Mouse (Mus musculus) E14TG2a.4 (cell line): ENCODE data around the gene Asb1.
A peak's percentile ranks its signal among the peaks of the same experiment; 100 is the strongest.

Source experiments
- H3K27me3 ChIP-seq: 2 replicates; pipeline ENCODE4 v1.6.1; 2014; ENCODE audit warnings: low read length, control low read depth; ENCODE audit not compliant: insufficient read depth
- H3K36me3 ChIP-seq: 2 replicates; pipeline ENCODE4 v1.6.1; 2014; ENCODE audit warnings: low read length, control low read depth; ENCODE audit not compliant: insufficient read depth
- H3K4me1 ChIP-seq: replicated peaks from 2 replicates; pipeline ENCODE4 v1.6.1; 2014; ENCODE audit warnings: low read depth, low read length, control low read depth
- H3K4me3 ChIP-seq: replicated peaks from 2 replicates; pipeline ENCODE4 v1.5.1; 2014; ENCODE audit warnings: mild to moderate bottlenecking, low read length
- H3K9me3 ChIP-seq: 2 replicates; pipeline ENCODE4 v1.6.1; 2014; ENCODE audit warnings: low read length, control low read depth
- CTCF ChIP-seq: conservative IDR thresholded peaks from 2 replicates; pipeline ENCODE4 v1.5.1; 2014; ENCODE audit warnings: low read length
- NANOG ChIP-seq: IDR thresholded peaks from 2 replicates; pipeline ENCODE4 v1.6.1; 2014; ENCODE audit warnings: borderline replicate concordance, low read length, mixed read lengths
- POU5F1 ChIP-seq: IDR thresholded peaks from 2 replicates; pipeline ENCODE4 v1.6.1; 2014; ENCODE audit warnings: low read length, borderline replicate concordance

Asb1 gene

GRCm38 (mm10) chr1:91523759-91524158 is 16.6 kb upstream of the Asb1 start:
- TF ChIP-seq POU5F1 (no peak), CTCF (peak; percentile 27; the same call in 1 of the 2 replicates)
- Histone ChIP-seq H3K27me3 (no peaks in the 10 kb centered on the region), H3K4me3 (no peak overlapping the region), H3K4me1 (peaks cover 16% of the 10 kb centered on the region), H3K9me3 (no peaks in the 10 kb centered on the region), H3K36me3 (peaks cover 82% of the 10 kb centered on the region)

GRCm38 (mm10) chr1:91525838-91526237 is 14.5 kb upstream of the Asb1 start:
- no peak overlapping the region for H3K4me3 ChIP-seq
- H3K9me3 ChIP-seq, result no peaks in the 10 kb centered on the region
- H3K36me3 ChIP-seq, result peaks cover 76% of the 10 kb centered on the region
- no peak for TF ChIP-seq CTCF
- TF ChIP-seq POU5F1, result no peak
- no peak for TF ChIP-seq NANOG
- H3K27me3 ChIP-seq, result no peaks in the 10 kb centered on the region
- peaks cover 16% of the 10 kb centered on the region for H3K4me1 ChIP-seq

- TF ChIP-seq CTCF (no peak), NANOG (no peak), POU5F1 (no peak)
- H3K36me3 ChIP-seq, result peaks cover 54% of the 10 kb centered on the region
- peaks cover 36% of the 10 kb centered on the region for H3K4me1 ChIP-seq
- H3K9me3 ChIP-seq, result no peaks in the 10 kb centered on the region
- H3K27me3 ChIP-seq, result no peaks in the 10 kb centered on the region
- H3K4me3 ChIP-seq, result no peak overlapping the region
These were observed 10.2 kb upstream of the Asb1 start for GRCm38 (mm10) chr1:91530166-91530565.

GRCm38 (mm10) chr1:91532243-91532642 is 8.1 kb upstream of the Asb1 start:
- Histone ChIP-seq H3K4me3 (no peak overlapping the region), H3K27me3 (no peaks in the 10 kb centered on the region), H3K36me3 (peaks cover 33% of the 10 kb centered on the region), H3K4me1 (peaks cover 53% of the 10 kb centered on the region), H3K9me3 (no peaks in the 10 kb centered on the region)
- TF ChIP-seq NANOG (no peak), CTCF (no peak), POU5F1 (no peak)

- Histone ChIP-seq H3K36me3 (peaks cover 27% of the 10 kb centered on the region), H3K4me3 (no peak overlapping the region), H3K9me3 (no peaks in the 10 kb centered on the region), H3K27me3 (no peaks in the 10 kb centered on the region), H3K4me1 (peaks cover 51% of the 10 kb centered on the region)
- TF ChIP-seq CTCF (no peak), NANOG (no peak), POU5F1 (no peak)
These were observed 7.5 kb upstream of the Asb1 start for GRCm38 (mm10) chr1:91532892-91533291.

GRCm38 (mm10) chr1:91533483-91533882 is 6.9 kb upstream of the Asb1 start:
- Histone ChIP-seq H3K4me3 (peak overlapping the region; percentile 57), H3K36me3 (peaks cover 21% of the 10 kb centered on the region), H3K4me1 (peaks cover 48% of the 10 kb centered on the region), H3K9me3 (no peaks in the 10 kb centered on the region), H3K27me3 (no peaks in the 10 kb centered on the region)
- TF ChIP-seq CTCF, result no peak
- no peak for TF ChIP-seq NANOG
- TF ChIP-seq POU5F1, result no peak

- H3K27me3 ChIP-seq, result no peaks in the 10 kb centered on the region
- H3K4me3 ChIP-seq, result peak overlapping the region; percentile 57
- no peaks in the 10 kb centered on the region for H3K9me3 ChIP-seq
- peak; percentile 57 for TF ChIP-seq CTCF
- TF ChIP-seq POU5F1, result no peak
- TF ChIP-seq NANOG, result no peak
- peaks cover 17% of the 10 kb centered on the region for H3K36me3 ChIP-seq
- peaks cover 55% of the 10 kb centered on the region for H3K4me1 ChIP-seq
These were observed 6.2 kb upstream of the Asb1 start for GRCm38 (mm10) chr1:91533961-91534723.

GRCm38 (mm10) chr1:91537786-91538569 is 2.4 kb upstream of the Asb1 start:
- H3K36me3 ChIP-seq, result no peaks in the 10 kb centered on the region
- TF ChIP-seq POU5F1 (no peak), NANOG (no peak), CTCF (no peak)
- H3K27me3 ChIP-seq, result no peaks in the 10 kb centered on the region
- no peak overlapping the region for H3K4me3 ChIP-seq
- H3K4me1 ChIP-seq, result peaks cover 71% of the 10 kb centered on the region
- no peaks in the 10 kb centered on the region for H3K9me3 ChIP-seq
